Mouse (Mus musculus): ENCODE data around the gene Wdr11. TPM values are rescaled to one million over a fixed set of nuclear protein-coding genes. Genes with fewer than 3 reads are reported as not detected.

The Wdr11 gene
- polyA plus RNA-seq (2011; ENCODE audit: insufficient read depth, insufficient read length, low read depth, missing spikeins), result 28.0 and 29.3 TPM in 2 replicates

- Histone ChIP-seq H3K9ac (ENCODE audit: low read depth, poor library complexity, severe bottlenecking) (peak within 1 kb of the TSS; percentile 53), H3K4me1 (ENCODE audit: control insufficient read depth, insufficient read depth, low read length) (no peaks in the 10 kb centered on the region), H3K4me3 (ENCODE audit: low read depth, low read length) (peak within 1 kb of the TSS; percentile 83), H3K27ac (ENCODE audit: insufficient read depth, low read length) (peak within 1 kb of the TSS; percentile 41; the same call in 1 of the 2 replicates), H3K9me3 (replicated peaks; ENCODE audit: control insufficient read depth, insufficient read depth, low read length, poor library complexity, severe bottlenecking) (no peaks in the 10 kb centered on the region), H3K27me3 (ENCODE audit: control insufficient read depth, insufficient read depth, low read length, poor library complexity, severe bottlenecking) (no peaks in the 10 kb centered on the region), H3K36me3 (ENCODE audit: control insufficient read depth, insufficient read depth, low read length, poor library complexity, severe bottlenecking) (no peaks in the 10 kb centered on the region)
- TF ChIP-seq CTCF (IDR thresholded peaks at IDR 0.05; ENCODE audit: low read depth, low read length) (no peak), POLR2A (IDR thresholded peaks at IDR 0.05; ENCODE audit: insufficient read depth, low read length) (no peak), EP300 (IDR thresholded peaks at IDR 0.05; ENCODE audit: insufficient read depth, low read depth, low read length) (no peak)
Observed at GRCm38 (mm10) chr7:129591371-129592131, at the start of gene Wdr11. Gene Wdr11 (plus strand): TSS chr7:129591863.

- H3K4me3 ChIP-seq (ENCODE audit: low read depth, low read length), result no peak overlapping the region
- H3K27me3 ChIP-seq (ENCODE audit: control insufficient read depth, insufficient read depth, low read length, poor library complexity, severe bottlenecking), result no peaks in the 10 kb centered on the region
- H3K4me1 ChIP-seq (ENCODE audit: control insufficient read depth, insufficient read depth, low read length), result no peaks in the 10 kb centered on the region
- no peak overlapping the region for H3K27ac ChIP-seq (ENCODE audit: insufficient read depth, low read length)
- H3K9ac ChIP-seq (ENCODE audit: low read depth, poor library complexity, severe bottlenecking), result no peak overlapping the region
- TF ChIP-seq POLR2A (IDR thresholded peaks at IDR 0.05; ENCODE audit: insufficient read depth, low read length), result no peak
- no peaks in the 10 kb centered on the region; the same call in 1 of the 2 replicates for H3K9me3 ChIP-seq (replicated peaks; ENCODE audit: control insufficient read depth, insufficient read depth, low read length, poor library complexity, severe bottlenecking)
- H3K36me3 ChIP-seq (ENCODE audit: control insufficient read depth, insufficient read depth, low read length, poor library complexity, severe bottlenecking), result no peaks in the 10 kb centered on the region
Observed at GRCm38 (mm10) chr7:129567541-129567940, 24.1 kb upstream of the Wdr11 start.

GRCm38 (mm10) chr7:129568338-129568737, 23.3 kb upstream of the Wdr11 start:
- H3K9ac ChIP-seq (ENCODE audit: low read depth, poor library complexity, severe bottlenecking), result no peak overlapping the region
- H3K9me3 ChIP-seq (replicated peaks; ENCODE audit: control insufficient read depth, insufficient read depth, low read length, poor library complexity, severe bottlenecking), result no peaks in the 10 kb centered on the region; the same call in 1 of the 2 replicates
- H3K36me3 ChIP-seq (ENCODE audit: control insufficient read depth, insufficient read depth, low read length, poor library complexity, severe bottlenecking), result no peaks in the 10 kb centered on the region
- H3K4me3 ChIP-seq (ENCODE audit: low read depth, low read length), result no peak overlapping the region
- no peaks in the 10 kb centered on the region for H3K27me3 ChIP-seq (ENCODE audit: control insufficient read depth, insufficient read depth, low read length, poor library complexity, severe bottlenecking)
- no peaks in the 10 kb centered on the region for H3K4me1 ChIP-seq (ENCODE audit: control insufficient read depth, insufficient read depth, low read length)
- TF ChIP-seq EP300 (IDR thresholded peaks at IDR 0.05; ENCODE audit: insufficient read depth, low read depth, low read length) (no peak), CTCF (IDR thresholded peaks at IDR 0.05; ENCODE audit: low read depth, low read length) (no peak), POLR2A (IDR thresholded peaks at IDR 0.05; ENCODE audit: insufficient read depth, low read length) (no peak)
- no peak overlapping the region for H3K27ac ChIP-seq (ENCODE audit: insufficient read depth, low read length)

- TF ChIP-seq POLR2A (IDR thresholded peaks at IDR 0.05; ENCODE audit: insufficient read depth, low read length), result no peak
- TF ChIP-seq CTCF (IDR thresholded peaks at IDR 0.05; ENCODE audit: low read depth, low read length), result no peak
- TF ChIP-seq EP300 (IDR thresholded peaks at IDR 0.05; ENCODE audit: insufficient read depth, low read depth, low read length), result no peak
- no peaks in the 10 kb centered on the region for H3K4me1 ChIP-seq (ENCODE audit: control insufficient read depth, insufficient read depth, low read length)
- H3K36me3 ChIP-seq (ENCODE audit: control insufficient read depth, insufficient read depth, low read length, poor library complexity, severe bottlenecking), result no peaks in the 10 kb centered on the region
- H3K27me3 ChIP-seq (ENCODE audit: control insufficient read depth, insufficient read depth, low read length, poor library complexity, severe bottlenecking), result 0 out of 2 replicates have a peak, but pooled peaks cover 2% of the 10 kb centered on the region
- H3K9me3 ChIP-seq (replicated peaks; ENCODE audit: control insufficient read depth, insufficient read depth, low read length, poor library complexity, severe bottlenecking), result no peaks in the 10 kb centered on the region
- H3K4me3 ChIP-seq (ENCODE audit: low read depth, low read length), result no peak overlapping the region
- H3K9ac ChIP-seq (ENCODE audit: low read depth, poor library complexity, severe bottlenecking), result no peak overlapping the region
- no peak overlapping the region for H3K27ac ChIP-seq (ENCODE audit: insufficient read depth, low read length)
Observed at GRCm38 (mm10) chr7:129574471-129574870, 17.2 kb upstream of the Wdr11 start.

GRCm38 (mm10) chr7:129575110-129575784, 16.4 kb upstream of the Wdr11 start:
- H3K4me1 ChIP-seq (ENCODE audit: control insufficient read depth, insufficient read depth, low read length), result no peaks in the 10 kb centered on the region
- H3K9me3 ChIP-seq (replicated peaks; ENCODE audit: control insufficient read depth, insufficient read depth, low read length, poor library complexity, severe bottlenecking), result no peaks in the 10 kb centered on the region
- TF ChIP-seq POLR2A (IDR thresholded peaks at IDR 0.05; ENCODE audit: insufficient read depth, low read length) (no peak), EP300 (IDR thresholded peaks at IDR 0.05; ENCODE audit: insufficient read depth, low read depth, low read length) (no peak), CTCF (IDR thresholded peaks at IDR 0.05; ENCODE audit: low read depth, low read length) (no peak)
- no peak overlapping the region for H3K27ac ChIP-seq (ENCODE audit: insufficient read depth, low read length)
- H3K27me3 ChIP-seq (ENCODE audit: control insufficient read depth, insufficient read depth, low read length, poor library complexity, severe bottlenecking), result 0 out of 2 replicates have a peak, but pooled peaks cover 2% of the 10 kb centered on the region
- no peak overlapping the region for H3K4me3 ChIP-seq (ENCODE audit: low read depth, low read length)
- H3K36me3 ChIP-seq (ENCODE audit: control insufficient read depth, insufficient read depth, low read length, poor library complexity, severe bottlenecking), result no peaks in the 10 kb centered on the region
- H3K9ac ChIP-seq (ENCODE audit: low read depth, poor library complexity, severe bottlenecking), result no peak overlapping the region

Data from ES-Bruce4 (cell line).